Mouse (Mus musculus) embryo, embryonic 10 days (tissue): ENCODE results near the gene Itgb4.

Source experiments
- DNase-seq: peaks from one replicate; pipeline ENCODE4 v3.0.0-alpha.2; 2015; ENCODE audit warnings: low spot score

Itgb4 gene

GRCm38 (mm10) chr11:115970006-115970673 lies 4.4 kb upstream of the Itgb4 start:
- DNase-seq, result no peak

GRCm38 (mm10) chr11:115971016-115971415 lies 3.5 kb upstream of the Itgb4 start:
- no peak for DNase-seq

DNA sequence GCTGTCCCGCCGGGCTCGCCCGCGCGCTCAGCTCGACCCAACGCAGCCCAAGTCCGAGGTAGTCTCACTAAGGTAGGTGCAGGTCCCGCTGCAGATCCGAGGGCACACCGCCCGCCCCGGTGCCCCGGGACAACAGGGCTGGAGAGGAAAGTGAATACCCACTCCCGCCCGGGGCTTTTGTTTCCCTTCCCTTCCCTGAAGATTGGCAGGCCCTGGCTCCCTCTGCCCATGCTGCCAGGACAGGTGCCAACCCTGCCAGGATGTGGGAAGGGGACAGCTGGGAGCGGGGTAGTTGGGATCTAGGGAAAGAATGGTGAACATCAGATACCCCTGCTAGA lies 543 bp downstream of the Itgb4 start:
- DNase-seq, result no peak

GRCm38 (mm10) chr11:115975544-115975943 lies 1.0 kb downstream of the Itgb4 start:
- DNase-seq, result no peak

DNA sequence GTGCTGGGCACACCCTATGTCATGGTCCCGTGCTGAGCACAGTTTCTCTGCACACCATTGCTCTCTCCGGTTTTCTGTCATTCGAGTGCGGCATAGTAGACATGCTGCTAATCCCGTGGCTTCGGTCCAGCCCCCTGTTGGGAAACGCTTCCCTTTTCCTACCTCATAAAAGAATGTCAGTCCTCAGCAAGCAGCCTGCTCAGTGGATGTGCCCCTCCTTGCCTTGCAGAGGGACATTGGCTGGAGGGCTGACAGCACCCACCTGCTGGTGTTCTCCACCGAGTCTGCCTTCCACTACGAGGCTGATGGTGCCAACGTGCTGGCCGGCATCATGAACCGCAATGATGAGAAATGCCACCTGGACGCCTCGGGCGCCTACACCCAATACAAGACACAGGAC lies 8.0 kb downstream of the Itgb4 start:
- no peak for DNase-seq

DNA sequence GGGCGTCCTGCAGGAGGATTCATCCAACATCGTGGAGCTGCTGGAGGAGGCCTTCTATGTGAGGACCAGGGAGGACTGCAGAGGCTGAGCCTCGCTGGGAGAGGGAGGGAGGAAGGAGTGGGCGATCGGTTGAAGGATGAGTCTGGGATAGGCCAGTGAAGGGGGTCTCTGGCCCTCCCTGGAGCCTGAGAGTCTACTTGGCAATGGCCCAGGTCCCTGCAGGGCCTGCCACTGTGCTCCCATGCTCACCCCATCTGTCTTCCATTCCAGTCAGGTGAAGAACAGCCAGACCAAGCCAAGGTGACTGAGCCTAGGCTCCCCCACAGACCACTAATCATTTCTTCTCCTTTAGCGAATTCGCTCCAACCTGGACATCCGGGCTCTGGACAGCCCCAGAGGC lies 8.8 kb downstream of the Itgb4 start:
- DNase-seq, result no peak

DNA sequence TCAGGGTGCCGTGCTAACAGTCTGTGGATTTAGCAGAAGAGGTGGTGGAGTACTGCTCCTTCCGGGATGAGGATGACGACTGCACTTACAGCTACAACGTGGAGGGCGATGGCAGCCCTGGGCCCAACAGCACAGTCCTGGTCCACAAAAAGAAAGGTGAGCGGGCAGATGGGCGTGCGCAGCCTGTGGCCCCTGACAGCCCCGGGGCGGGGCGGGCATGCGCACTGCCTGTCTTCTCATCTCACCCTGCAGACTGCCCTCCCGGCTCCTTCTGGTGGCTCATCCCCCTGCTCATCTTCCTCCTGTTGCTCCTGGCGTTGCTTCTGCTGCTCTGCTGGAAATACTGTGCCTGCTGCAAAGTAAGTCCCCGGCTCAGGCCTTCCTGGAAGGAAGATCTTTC lies 15.2 kb downstream of the Itgb4 start:
- DNase-seq, result peak; percentile 36

- DNase-seq, result no peak
Measured at GRCm38 (mm10) chr11:115992098-115992497, 17.6 kb downstream of the Itgb4 start.

- DNase-seq, result no peak
Measured at GRCm38 (mm10) chr11:115995256-115995655, 20.7 kb downstream of the Itgb4 start.

GRCm38 (mm10) chr11:115997047-115997446 lies 22.5 kb downstream of the Itgb4 start:
- DNase-seq, result no peak

DNA sequence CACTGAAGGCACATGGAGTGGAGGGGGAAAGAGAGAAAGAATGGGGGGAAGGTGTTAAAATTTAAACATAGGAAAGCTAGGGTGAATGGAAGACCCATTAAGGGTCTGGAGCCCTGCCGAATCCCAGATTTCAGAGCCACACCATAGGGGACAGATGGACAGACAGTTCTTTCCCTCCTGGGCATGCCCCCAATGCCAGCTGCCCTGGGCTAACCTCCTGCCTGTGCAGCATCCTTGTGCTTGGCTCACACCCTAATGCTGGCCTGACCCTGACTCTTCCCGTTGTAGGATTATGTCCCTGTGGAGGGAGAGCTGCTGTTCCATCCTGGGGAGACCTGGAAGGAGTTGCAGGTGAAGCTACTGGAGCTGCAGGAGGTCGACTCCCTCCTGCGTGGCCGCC lies 23.2 kb downstream of the Itgb4 start:
- DNase-seq, result no peak

GRCm38 (mm10) chr11:115999027-115999426 lies 24.5 kb downstream of the Itgb4 start:
- DNase-seq, result no peak

DNA sequence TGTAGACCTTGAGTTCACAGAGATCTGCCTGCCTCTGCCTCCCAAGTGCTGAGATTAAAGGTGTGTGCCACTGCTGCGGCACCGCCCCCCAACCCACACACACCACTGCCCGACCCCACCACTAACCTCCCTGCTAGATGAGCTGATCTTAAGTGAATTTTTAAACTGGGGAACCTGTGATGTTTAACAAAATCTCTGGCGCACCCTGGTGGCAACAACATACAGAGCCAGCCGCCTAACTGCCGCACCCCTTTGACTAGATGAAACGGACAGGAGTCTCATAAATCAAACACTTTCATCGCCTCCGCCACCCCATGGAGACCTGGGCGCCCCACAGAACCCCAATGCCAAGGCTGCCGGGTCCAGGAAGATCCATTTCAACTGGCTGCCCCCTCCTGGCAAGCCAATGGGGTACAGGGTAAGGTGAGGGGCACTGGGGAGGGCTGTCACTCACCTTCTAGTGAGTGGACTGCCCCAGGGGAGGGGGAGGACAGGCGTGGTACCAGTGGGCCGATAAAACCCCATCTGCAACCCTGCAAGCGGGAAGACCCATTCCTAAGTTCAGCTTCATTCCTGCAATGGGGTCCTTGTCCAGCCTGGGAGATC lies 25.1 kb downstream of the Itgb4 start:
- DNase-seq, result peak; percentile 87

GRCm38 (mm10) chr11:116000607-116001006 lies 26.1 kb downstream of the Itgb4 start:
- peak; percentile 28 for DNase-seq

GRCm38 (mm10) chr11:116001725-116002124 lies 27.2 kb downstream of the Itgb4 start:
- DNase-seq, result no peak

- no peak for DNase-seq
Measured at GRCm38 (mm10) chr11:116002894-116003293, 28.4 kb downstream of the Itgb4 start.

DNA sequence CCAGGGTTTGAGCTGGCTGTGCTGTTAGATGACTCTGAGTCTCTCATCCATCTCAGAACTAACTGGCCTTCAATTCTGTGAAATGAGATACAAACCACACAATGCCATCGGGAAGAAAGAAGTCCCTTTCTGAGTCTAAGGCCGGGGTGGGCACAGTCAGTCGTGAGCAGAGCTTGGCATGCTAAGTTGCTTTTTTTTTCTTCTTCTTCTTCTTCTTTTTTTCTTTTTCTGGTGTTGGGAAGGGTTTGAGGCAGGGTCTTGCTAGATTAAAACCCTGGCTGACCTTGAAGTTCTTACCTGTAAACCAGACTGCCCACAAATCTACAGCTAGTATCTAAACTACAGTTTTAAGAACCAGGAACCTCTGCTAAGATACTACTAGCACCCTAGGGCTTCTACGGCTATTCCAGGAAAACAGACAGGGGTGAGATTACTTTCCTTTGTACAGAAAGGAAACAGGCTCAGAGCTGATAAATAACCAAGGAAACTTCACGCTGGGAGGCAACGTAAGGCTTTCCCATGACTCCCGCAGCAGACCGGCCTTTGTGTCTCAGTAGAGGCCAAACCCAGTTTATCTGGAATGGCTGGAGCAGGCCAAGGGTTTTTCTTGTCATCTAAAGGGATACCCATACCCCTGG lies 29.8 kb downstream of the Itgb4 start:
- DNase-seq, result no peak

GRCm38 (mm10) chr11:116004840-116005700 lies 30.6 kb downstream of the Itgb4 start:
- DNase-seq, result peak; percentile 88

- DNase-seq, result no peak
Measured at GRCm38 (mm10) chr11:116005701-116006419, 31.4 kb downstream of the Itgb4 start.

DNA sequence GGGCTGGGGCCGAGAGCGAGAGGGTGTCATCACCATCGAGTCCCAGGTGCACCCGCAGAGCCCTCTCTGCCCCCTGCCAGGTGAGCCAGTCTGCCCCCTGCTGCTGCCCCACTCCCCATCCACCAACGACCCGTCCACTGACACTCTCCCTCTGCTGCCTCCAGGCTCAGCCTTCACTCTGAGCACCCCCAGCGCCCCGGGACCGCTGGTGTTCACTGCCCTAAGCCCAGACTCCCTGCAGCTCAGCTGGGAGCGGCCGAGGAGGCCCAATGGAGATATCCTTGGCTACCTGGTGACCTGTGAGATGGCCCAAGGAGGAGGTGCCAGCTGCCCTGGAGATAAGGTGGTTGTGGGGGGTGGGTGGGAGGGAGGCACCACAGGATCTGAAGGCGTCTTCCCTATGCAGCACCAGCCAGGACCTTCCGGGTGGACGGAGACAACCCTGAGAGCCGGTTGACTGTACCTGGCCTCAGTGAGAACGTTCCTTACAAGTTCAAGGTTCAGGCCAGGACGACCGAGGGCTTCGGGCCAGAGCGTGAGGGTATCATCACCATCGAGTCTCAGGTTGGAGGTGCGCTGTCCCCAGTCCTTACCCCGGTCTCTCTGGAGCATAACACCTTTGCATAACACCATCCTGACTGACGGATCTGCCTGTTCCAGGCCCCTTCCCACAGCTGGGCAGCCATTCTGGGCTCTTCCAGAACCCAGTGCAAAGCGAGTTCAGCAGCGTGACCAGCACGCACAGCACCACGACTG lies 32.8 kb downstream of the Itgb4 start:
- no peak for DNase-seq

- DNase-seq, result no peak
Measured at GRCm38 (mm10) chr11:116008411-116008810, 33.9 kb downstream of the Itgb4 start.
